Mouse (Mus musculus): ENCODE data around the gene Scarf1. TPM values are rescaled to one million over a fixed set of nuclear protein-coding genes. Genes with fewer than 3 reads are reported as not detected.

Scarf1 gene
- polyA plus RNA-seq, 1 experiment from 2014 or later = 15.2 TPM

- Histone ChIP-seq H3K27me3 (ENCODE audit: insufficient read depth, low read length) (no peaks in the 10 kb centered on the region), H3K4me1 (ENCODE audit: insufficient read depth) (0 out of 2 replicates have a peak, but pooled peaks cover 6% of the 10 kb centered on the region), H3K36me3 (ENCODE audit: insufficient read depth) (no peaks in the 10 kb centered on the region), H3K9me3 (ENCODE audit: low read depth, low read length) (no peaks in the 10 kb centered on the region), H3K9ac (no peak overlapping the region), H3K4me2 (no peak overlapping the region), H3K4me3 (ENCODE audit: low read depth, low read length) (no peak overlapping the region), H3K27ac (ENCODE audit: low read depth) (no peak overlapping the region)
- no peak for TF ChIP-seq CTCF (IDR thresholded peaks at IDR 0.05; ENCODE audit: low read depth)
- 69% methylated on average over 14 of the region's 14 CpGs for WGBS
- ATAC-seq (ENCODE audit: insufficient read depth) (no peak), DNase-seq (no peak)
Observed at GRCm38 (mm10) chr11:75560530-75561409, 47.4 kb downstream of the Scarf1 start.

- DNase-seq = no peak
- WGBS = 73% methylated on average over 5 of the region's 5 CpGs
- no peak for TF ChIP-seq CTCF (IDR thresholded peaks at IDR 0.05; ENCODE audit: low read depth)
Observed at GRCm38 (mm10) chr11:75561410-75561791, 48.1 kb downstream of the Scarf1 start.

GRCm38 (mm10) chr11:75562840-75563239, 49.5 kb downstream of the Scarf1 start:
- Histone ChIP-seq H3K27ac (ENCODE audit: low read depth) (no peak overlapping the region), H3K4me2 (no peak overlapping the region), H3K4me1 (ENCODE audit: insufficient read depth) (peaks cover 14% of the 10 kb centered on the region; the same call in 1 of the 2 replicates), H3K9me3 (ENCODE audit: low read depth, low read length) (no peaks in the 10 kb centered on the region), H3K9ac (no peak overlapping the region), H3K36me3 (ENCODE audit: insufficient read depth) (no peaks in the 10 kb centered on the region), H3K4me3 (ENCODE audit: low read depth, low read length) (no peak overlapping the region), H3K27me3 (ENCODE audit: insufficient read depth, low read length) (no peaks in the 10 kb centered on the region)
- TF ChIP-seq CTCF (IDR thresholded peaks at IDR 0.05; ENCODE audit: low read depth) = no peak
- DNase-seq (no peak), ATAC-seq (ENCODE audit: insufficient read depth) (no peak)
- 85% methylated on average over 8 of the region's 8 CpGs for WGBS

More at GRCm38 (mm10) chr11:75561410-75561791, 48.1 kb downstream of the Scarf1 start:
- no peak for ATAC-seq (ENCODE audit: insufficient read depth)
- Histone ChIP-seq H3K36me3 (ENCODE audit: insufficient read depth) (no peaks in the 10 kb centered on the region), H3K4me3 (ENCODE audit: low read depth, low read length) (no peak overlapping the region), H3K4me1 (ENCODE audit: insufficient read depth) (0 out of 2 replicates have a peak, but pooled peaks cover 10% of the 10 kb centered on the region), H3K9me3 (ENCODE audit: low read depth, low read length) (no peaks in the 10 kb centered on the region), H3K27ac (ENCODE audit: low read depth) (no peak overlapping the region), H3K4me2 (no peak overlapping the region), H3K27me3 (ENCODE audit: insufficient read depth, low read length) (no peaks in the 10 kb centered on the region), H3K9ac (no peak overlapping the region)

- ATAC-seq (ENCODE audit: insufficient read depth) = no peak
- no peak overlapping the region for H3K4me2 ChIP-seq
- H3K9me3 ChIP-seq (ENCODE audit: low read depth, low read length) = no peaks in the 10 kb centered on the region
- H3K9ac ChIP-seq = no peak overlapping the region
- DNase-seq = no peak
- TF ChIP-seq CTCF (IDR thresholded peaks at IDR 0.05; ENCODE audit: low read depth) = no peak
- H3K27me3 ChIP-seq (ENCODE audit: insufficient read depth, low read length) = no peaks in the 10 kb centered on the region
- 41% methylated on average over 18 of the region's 18 CpGs for WGBS
- H3K4me3 ChIP-seq (ENCODE audit: low read depth, low read length) = no peak overlapping the region
- no peak overlapping the region; the same call in 1 of the 2 replicates for H3K27ac ChIP-seq (ENCODE audit: low read depth)
- peaks cover 14% of the 10 kb centered on the region; the same call in 1 of the 2 replicates for H3K4me1 ChIP-seq (ENCODE audit: insufficient read depth)
- H3K36me3 ChIP-seq (ENCODE audit: insufficient read depth) = no peaks in the 10 kb centered on the region
Observed at GRCm38 (mm10) chr11:75563851-75564548, 50.7 kb downstream of the Scarf1 start.

- Histone ChIP-seq H3K4me1 (ENCODE audit: insufficient read depth) (peaks cover 14% of the 10 kb centered on the region; the same call in 1 of the 2 replicates), H3K36me3 (ENCODE audit: insufficient read depth) (no peaks in the 10 kb centered on the region), H3K27me3 (ENCODE audit: insufficient read depth, low read length) (no peaks in the 10 kb centered on the region), H3K4me2 (no peak overlapping the region), H3K9me3 (ENCODE audit: low read depth, low read length) (no peaks in the 10 kb centered on the region), H3K4me3 (ENCODE audit: low read depth, low read length) (no peak overlapping the region), H3K9ac (no peak overlapping the region), H3K27ac (ENCODE audit: low read depth) (no peak overlapping the region)
- no peak for TF ChIP-seq CTCF (IDR thresholded peaks at IDR 0.05; ENCODE audit: low read depth)
- no peak for DNase-seq
- 55% methylated on average over 2 of the region's 2 CpGs for WGBS
- no peak for ATAC-seq (ENCODE audit: insufficient read depth)
Observed at GRCm38 (mm10) chr11:75565849-75566248, 52.5 kb downstream of the Scarf1 start.

GRCm38 (mm10) chr11:75566276-75567196, 53.2 kb downstream of the Scarf1 start:
- H3K27me3 ChIP-seq (ENCODE audit: insufficient read depth, low read length) = no peaks in the 10 kb centered on the region
- no peak overlapping the region for H3K27ac ChIP-seq (ENCODE audit: low read depth)
- ATAC-seq (ENCODE audit: insufficient read depth) (no peak), DNase-seq (no peak)
- no peak for TF ChIP-seq CTCF (IDR thresholded peaks at IDR 0.05; ENCODE audit: low read depth)
- H3K4me2 ChIP-seq = no peak overlapping the region
- peaks cover 14% of the 10 kb centered on the region; the same call in 1 of the 2 replicates for H3K4me1 ChIP-seq (ENCODE audit: insufficient read depth)
- WGBS = 58% methylated on average over 13 of the region's 13 CpGs
- H3K9ac ChIP-seq = no peak overlapping the region
- no peaks in the 10 kb centered on the region for H3K36me3 ChIP-seq (ENCODE audit: insufficient read depth)
- no peak overlapping the region for H3K4me3 ChIP-seq (ENCODE audit: low read depth, low read length)
- no peaks in the 10 kb centered on the region for H3K9me3 ChIP-seq (ENCODE audit: low read depth, low read length)
